Mouse (Mus musculus) heart, postnatal 0 days (tissue): ENCODE measurements around the gene Zfp346.

Experiments
- CTCF ChIP-seq: IDR thresholded peaks from 2 replicates; pipeline ENCODE4 v1.5.1; 2016; ENCODE audit warnings: antibody characterized with exemption, control low read depth, low read depth
- EP300 ChIP-seq: IDR thresholded peaks from 2 replicates; pipeline ENCODE4 v1.6.1; 2016; ENCODE audit warnings: antibody characterized with exemption, low read depth

DNA sequence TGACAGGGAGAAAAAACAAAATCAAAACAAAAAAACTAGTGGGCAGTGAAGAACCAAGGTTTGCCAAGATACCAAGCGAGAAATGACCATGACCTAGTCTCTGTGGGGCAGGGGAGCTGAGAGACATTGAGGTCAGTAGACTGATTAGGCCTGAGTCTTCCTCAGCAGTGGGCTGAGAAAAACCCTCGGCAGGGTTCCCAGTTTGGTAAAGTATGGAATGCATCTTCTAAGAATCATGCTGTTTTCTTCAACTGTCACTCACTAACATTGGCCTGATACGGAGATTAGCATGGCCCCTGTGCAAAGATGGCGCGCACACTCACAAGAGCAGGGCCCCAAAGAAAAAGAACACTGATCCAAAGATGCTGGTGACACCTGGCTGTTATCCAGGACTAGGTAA is 48.8 kb downstream of the Zfp346 start:
- TF ChIP-seq CTCF = no peak
- TF ChIP-seq EP300 = no peak
